Mouse (Mus musculus): ENCODE results near the gene Scrn3.

DNA sequence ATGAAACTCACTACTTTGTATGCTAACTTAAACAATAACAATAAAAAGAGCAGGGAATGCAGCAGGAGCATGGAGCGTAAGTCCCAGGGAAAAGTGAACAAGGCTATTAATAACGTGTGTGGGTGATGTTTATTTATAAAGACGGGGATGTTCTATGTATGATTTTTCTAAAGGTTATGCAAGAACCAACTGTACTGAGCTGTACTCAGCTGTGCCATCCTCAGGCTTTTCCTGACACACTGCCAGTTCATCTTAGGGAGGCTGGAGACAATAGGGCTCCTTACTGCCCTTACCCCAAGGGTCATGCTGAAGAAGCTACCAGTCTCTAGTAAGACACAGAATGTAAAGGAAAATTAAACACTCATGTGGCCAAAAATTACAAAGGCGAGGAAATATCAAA, 21.3 kb upstream of the Scrn3 start:
- TF ChIP-seq CTCF (IDR thresholded peaks at IDR 0.05; ENCODE audit: extremely low read depth, insufficient read depth, low read length) = no peak
- TF ChIP-seq POLR2A (IDR thresholded peaks at IDR 0.05; ENCODE audit: extremely low read depth, insufficient read depth, low read length) = no peak

Measured in cortical plate, adult 2 months (tissue).